Mouse (Mus musculus) gastrocnemius, adult 8-10 months (tissue): ENCODE results near the gene Gm39566. TPM values are rescaled to one million over a fixed set of nuclear protein-coding genes. Genes with fewer than 3 reads are reported as not detected.

ENCODE experiments used
- DNase-seq, 2 experiments: peaks; one replicate each; pipeline ENCODE4 v3.0.0; 2022; ENCODE audit warnings: low spot score in 2 of 2
- total RNA-seq, 4 experiments: library from RNA; stranded (reverse); gene quantifications; 2 replicates each; pipeline ENCODE4 v1.2.4; 2022

Gm39566 gene
- total RNA-seq, 4 experiments from 2014 or later: not detected

DNA sequence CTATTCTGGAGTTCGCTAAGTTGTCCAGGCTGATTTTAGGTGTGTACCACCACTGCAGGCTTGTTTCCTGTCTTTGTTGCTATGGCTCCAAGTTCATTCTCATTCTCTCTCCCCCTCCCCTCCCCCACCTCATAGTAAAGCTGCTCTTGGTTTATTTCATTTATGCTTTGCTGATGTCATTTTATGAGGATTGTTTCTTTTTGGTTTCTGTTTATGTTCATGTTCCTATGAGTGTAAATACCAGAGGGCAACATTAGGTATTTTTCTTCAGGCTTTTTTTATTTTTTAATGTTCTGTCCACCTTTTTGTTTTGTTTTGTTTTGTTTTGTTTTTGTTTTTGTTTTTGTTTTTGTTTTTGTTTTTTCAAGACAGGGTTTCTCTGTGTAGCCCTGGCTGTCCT is 53.2 kb downstream of the Gm39566 start, which contains the start of gene Slc35g3:
TSS of gene Slc35g3 (minus strand) at position 101 of the 400 bp plus-strand sequence.
- no peak for DNase-seq

Other genes with a start within 250 kb of the Gm39566 start
- 1 to 10 TPM; 3.3 to 4.4 (median 3.7) TPM for gene Wrap53, start 235.0 kb downstream of the Gm39566 start, total RNA-seq
- 10 to 100 TPM; 12.6 to 17.2 (median 13.8) TPM for gene Trp53, start 234.9 kb downstream of the Gm39566 start, total RNA-seq
- gene Atp1b2, start 209.4 kb downstream of the Gm39566 start, total RNA-seq: 100 to 1,000 TPM; 333 to 372 (median 353) TPM
- gene Shbg, start 197.4 kb downstream of the Gm39566 start, total RNA-seq: not detected
- gene Sat2, start 193.3 kb downstream of the Gm39566 start, total RNA-seq: 1 to 10 TPM; 1.4 to 3.8 (median 2.7) TPM
- gene Fxr2, start 182.3 kb downstream of the Gm39566 start, total RNA-seq: 100 to 1,000 TPM; 104 to 114 (median 108) TPM
- gene Sox15, start 160.0 kb downstream of the Gm39566 start, total RNA-seq: not detected
- 1 to 10 TPM; 7.3 to 8.8 (median 8.3) TPM for gene Mpdu1, start 152.7 kb downstream of the Gm39566 start, total RNA-seq
- 1 to 10 TPM in 3 of 4 experiments, under 1 TPM in 1; 0.73 to 3.7 (median 1.4) TPM for gene Cd68, start 149.1 kb downstream of the Gm39566 start, total RNA-seq
- 100 to 1,000 TPM in 1 of 4 experiments, 10 to 100 TPM in 3; 81.9 to 109 (median 91.5) TPM for gene Eif4a1, start 142.9 kb downstream of the Gm39566 start, total RNA-seq
- gene Senp3, start 133.2 kb downstream of the Gm39566 start, total RNA-seq: 10 to 100 TPM; 25.7 to 29.4 (median 28.3) TPM
- under 1 TPM in 3 of 4 experiments, not detected in 1; 0.48 to 0.56 (median 0.54) TPM for gene Tnfsf13, start 129.5 kb downstream of the Gm39566 start, total RNA-seq
- gene Tnfsf12, start 119.4 kb downstream of the Gm39566 start, total RNA-seq: 1 to 10 TPM; 6.0 to 9.0 (median 7.1) TPM
- 1 to 10 TPM; 1.3 to 1.7 (median 1.6) TPM for gene Tnfsfm13, start 119.2 kb downstream of the Gm39566 start, total RNA-seq
- gene Polr2a, start 56.7 kb downstream of the Gm39566 start, total RNA-seq: 10 to 100 TPM; 27.8 to 38.4 (median 35.3) TPM
- not detected for gene Slc35g3, start 53.3 kb downstream of the Gm39566 start, total RNA-seq
- gene Zbtb4, start 49.4 kb downstream of the Gm39566 start, total RNA-seq: 10 to 100 TPM; 35.6 to 40.3 (median 38.5) TPM
- 10 to 100 TPM; 25.2 to 33.8 (median 28.9) TPM for gene Chrnb1, start 19.4 kb downstream of the Gm39566 start, total RNA-seq
- gene Fgf11, start 13.4 kb downstream of the Gm39566 start, total RNA-seq: 1 to 10 TPM; 2.5 to 5.8 (median 4.0) TPM
- under 1 TPM; 0.17 to 0.31 (median 0.24) TPM for gene Tmem102, start 9.7 kb downstream of the Gm39566 start, total RNA-seq
- gene Spem2, start 3.2 kb upstream of the Gm39566 start, total RNA-seq: not detected
- not detected for gene Spem1, start 6.9 kb upstream of the Gm39566 start, total RNA-seq
- gene Nlgn2, start 22.5 kb upstream of the Gm39566 start, total RNA-seq: 1 to 10 TPM; 1.3 to 2.4 (median 1.7) TPM
- 100 to 1,000 TPM; 143 to 214 (median 181) TPM for gene Tmem256, start 23.2 kb upstream of the Gm39566 start, total RNA-seq
- 10 to 100 TPM in 2 of 4 experiments, 1 to 10 TPM in 2; 8.7 to 10.6 (median 9.4) TPM for gene Plscr3, start 31.1 kb upstream of the Gm39566 start, total RNA-seq
- under 1 TPM in 1 of 4 experiments, not detected in 3; 0.31 TPM for gene Tnk1, start 43.4 kb upstream of the Gm39566 start, total RNA-seq
- gene Tmem95, start 62.7 kb upstream of the Gm39566 start, total RNA-seq: not detected
- 1 to 10 TPM in 2 of 4 experiments, under 1 TPM in 2; 0.97 to 1.3 (median 1.1) TPM for gene Kctd11, start 66.1 kb upstream of the Gm39566 start, total RNA-seq
- under 1 TPM in 3 of 4 experiments, not detected in 1; 0.15 to 0.21 (median 0.19) TPM for gene Acap1, start 80.2 kb upstream of the Gm39566 start, total RNA-seq
- gene 2810408A11Rik, start 85.7 kb upstream of the Gm39566 start, total RNA-seq: 1 to 10 TPM in 1 of 4 experiments, under 1 TPM in 3; 0.22 to 1.1 (median 0.57) TPM
- gene Neurl4, start 85.8 kb upstream of the Gm39566 start, total RNA-seq: 10 to 100 TPM; 21.6 to 31.3 (median 25.5) TPM
- gene Gps2, start 98.6 kb upstream of the Gm39566 start, total RNA-seq: 10 to 100 TPM; 38.6 to 53.2 (median 50.3) TPM
- 100 to 1,000 TPM; 443 to 477 (median 467) TPM for gene Eif5a, start 106.7 kb upstream of the Gm39566 start, total RNA-seq
- gene Ybx2, start 120.5 kb upstream of the Gm39566 start, total RNA-seq: 10 to 100 TPM in 1 of 4 experiments, 1 to 10 TPM in 3; 8.5 to 11.4 (median 9.2) TPM
- 100 to 1,000 TPM; 397 to 490 (median 424) TPM for gene Slc2a4, start 132.9 kb upstream of the Gm39566 start, total RNA-seq
- gene Cldn7, start 149.5 kb upstream of the Gm39566 start, total RNA-seq: not detected
- 100 to 1,000 TPM; 266 to 308 (median 283) TPM for gene Ctdnep1, start 165.9 kb upstream of the Gm39566 start, total RNA-seq
- 10 to 100 TPM; 38.8 to 40.8 (median 39.4) TPM for gene Elp5, start 167.2 kb upstream of the Gm39566 start, total RNA-seq
- 100 to 1,000 TPM; 186 to 216 (median 214) TPM for gene Gabarap, start 175.8 kb upstream of the Gm39566 start, total RNA-seq
- 10 to 100 TPM; 20.5 to 28.5 (median 23.0) TPM for gene Phf23, start 180.5 kb upstream of the Gm39566 start, total RNA-seq
- gene Dvl2, start 185.3 kb upstream of the Gm39566 start, total RNA-seq: 1 to 10 TPM; 3.8 to 5.2 (median 4.5) TPM
- 100 to 1,000 TPM; 288 to 338 (median 299) TPM for gene Acadvl, start 200.1 kb upstream of the Gm39566 start, total RNA-seq
- gene Dlg4, start 201.6 kb upstream of the Gm39566 start, total RNA-seq: 1 to 10 TPM; 3.3 to 6.9 (median 4.2) TPM
- not detected for gene Asgr1, start 238.8 kb upstream of the Gm39566 start, total RNA-seq